Mouse (Mus musculus) intestine, embryonic 14.5 days (tissue): ENCODE measurements around the gene Fam71f1. TPM values are rescaled to one million over a fixed set of nuclear protein-coding genes. Genes with fewer than 3 reads are reported as not detected.

Experiments used
- ATAC-seq: fragments of 200-750 bp; cut with Nextera tagmentation; replicated peaks from 2 replicates; pipeline ENCODE4 v1.8.0; 2017; ENCODE audit warnings: low read depth, moderate number of reproducible peaks, moderate TSS enrichment, moderate library complexity; ENCODE audit not compliant: low FRiP score, low TSS enrichment
- DNase-seq: peaks from one replicate; pipeline ENCODE4 v3.0.0-alpha.2; 2018; ENCODE audit warnings: low spot score
- H3K27ac ChIP-seq: fragments of 300-500 bp; sonication (generic); 2 replicates; pipeline ENCODE4 v1.5.1; 2014; ENCODE audit warnings: low read depth, mild to moderate bottlenecking, control low read depth
- H3K27me3 ChIP-seq: fragments of 300-500 bp; sonication (generic); replicated peaks from 2 replicates; pipeline ENCODE4 v1.6.1; 2014; ENCODE audit warnings: low read length, control low read depth; ENCODE audit not compliant: control insufficient read depth, insufficient read depth
- H3K36me3 ChIP-seq: fragments of 300-500 bp; sonication (generic); 2 replicates; pipeline ENCODE4 v1.6.1; 2014; ENCODE audit warnings: low read length, control low read depth; ENCODE audit not compliant: control insufficient read depth, insufficient read depth
- H3K4me1 ChIP-seq: fragments of 300-500 bp; sonication (generic); replicated peaks from 2 replicates; pipeline ENCODE4 v1.6.1; 2014; ENCODE audit warnings: low read length, control low read depth, mixed read lengths; ENCODE audit not compliant: control insufficient read depth, insufficient read depth
- H3K4me2 ChIP-seq: fragments of 300-500 bp; sonication (generic); 2 replicates; pipeline ENCODE4 v1.6.1; 2014; ENCODE audit warnings: low read length
- H3K4me3 ChIP-seq: fragments of 300-500 bp; sonication (generic); 2 replicates; pipeline ENCODE4 v1.5.1; 2014; ENCODE audit warnings: low read depth, low read length, control low read depth, mixed read lengths
- H3K9ac ChIP-seq: fragments of 300-500 bp; sonication (generic); 2 replicates; pipeline ENCODE4 v1.6.1; 2014; ENCODE audit warnings: mild to moderate bottlenecking, low read length
- H3K9me3 ChIP-seq: fragments of 300-500 bp; sonication (generic); 2 replicates; pipeline ENCODE4 v1.6.1; 2016; ENCODE audit warnings: low read length, control low read depth; ENCODE audit not compliant: control insufficient read depth
- WGBS: fragments of 180-500 bp; shearing (Covaris S2); extraction: QIAGEN DNeasy Blood & Tissue Kit; methylation state at CpG from one replicate; pipeline ENCODE4 v1.1.7; 2014; 5-methylcytosine and 5-hydroxymethylcytosine counted together
- polyA plus RNA-seq: library from polyadenylated mRNA; unstranded; fragments of >200 nt; fragmentation: Nextera tagmentation; extraction: Ambion mirVana; gene quantifications from 2 replicates; pipeline ENCODE4 v1.2.1, GENCODE M21; 2014

Fam71f1 gene
- 0.11 and 0.26 TPM in 2 replicates for polyA plus RNA-seq

GRCm38 (mm10) chr6:29318879-29319278, at the start of gene Fam71f1:
Gene Fam71f1 (plus strand): TSS chr6:29319140.
- WGBS: 29% methylated on average over 5 of the region's 5 CpGs
- Histone ChIP-seq H3K36me3 (no peaks in the 10 kb centered on the region), H3K27me3 (no peaks in the 10 kb centered on the region), H3K4me2 (no peak within 1 kb of the TSS), H3K9me3 (no peaks in the 10 kb centered on the region), H3K9ac (no peak within 1 kb of the TSS), H3K27ac (peak within 1 kb of the TSS; percentile 51; the same call in 1 of the 2 replicates), H3K4me3 (no peak within 1 kb of the TSS), H3K4me1 (no peaks in the 10 kb centered on the region; the same call in 1 of the 2 replicates)
- DNase-seq (peak; percentile 54), ATAC-seq (peak; percentile 62; the same call in 1 of the 2 replicates)

- H3K4me2 ChIP-seq: peak overlapping the region; percentile 43
- H3K9ac ChIP-seq: no peak overlapping the region
- DNase-seq: no peak
- H3K4me3 ChIP-seq: peak overlapping the region; percentile 8; the same call in 1 of the 2 replicates
- H3K36me3 ChIP-seq: peaks cover 8% of the 10 kb centered on the region; the same call in 1 of the 2 replicates
- H3K4me1 ChIP-seq: peaks cover 15% of the 10 kb centered on the region
- H3K27ac ChIP-seq: no peak overlapping the region
- no peaks in the 10 kb centered on the region for H3K27me3 ChIP-seq
- under 1% methylated on average over 8 of the region's 8 CpGs for WGBS
- ATAC-seq: no peak
- H3K9me3 ChIP-seq: no peaks in the 10 kb centered on the region
Observed at GRCm38 (mm10) chr6:29270961-29271360, 48.0 kb upstream of the Fam71f1 start.

GRCm38 (mm10) chr6:29272312-29273072, 46.4 kb upstream of the Fam71f1 start, which contains the start of gene Hilpda:
Gene Hilpda (plus strand): TSS chr6:29272488.
- Histone ChIP-seq H3K27ac (peak within 1 kb of the TSS; percentile 77), H3K36me3 (peaks cover 8% of the 10 kb centered on the region; the same call in 1 of the 2 replicates), H3K4me3 (peak within 1 kb of the TSS; percentile 70), H3K27me3 (no peaks in the 10 kb centered on the region), H3K9ac (peak within 1 kb of the TSS; percentile 82), H3K9me3 (no peaks in the 10 kb centered on the region), H3K4me1 (peaks cover 15% of the 10 kb centered on the region), H3K4me2 (peak within 1 kb of the TSS; percentile 71)
- DNase-seq (peak; percentile 96), ATAC-seq (peak; percentile 98)
- WGBS: under 1% methylated on average over 46 of the region's 46 CpGs

- no peak for DNase-seq
- ATAC-seq: no peak
- Histone ChIP-seq H3K4me2 (no peak overlapping the region), H3K4me3 (no peak overlapping the region), H3K4me1 (peaks cover 12% of the 10 kb centered on the region), H3K9ac (no peak overlapping the region), H3K27ac (no peak overlapping the region), H3K9me3 (no peaks in the 10 kb centered on the region), H3K27me3 (no peaks in the 10 kb centered on the region), H3K36me3 (peaks cover 8% of the 10 kb centered on the region; the same call in 1 of the 2 replicates)
- 82% methylated on average over 5 of the region's 5 CpGs for WGBS
Observed at GRCm38 (mm10) chr6:29276746-29277145, 42.2 kb upstream of the Fam71f1 start.

GRCm38 (mm10) chr6:29278513-29279267, 40.2 kb upstream of the Fam71f1 start:
- WGBS: 25% methylated on average over 8 of the region's 8 CpGs
- DNase-seq: peak; percentile 71
- Histone ChIP-seq H3K27ac (no peak overlapping the region), H3K36me3 (peaks cover 8% of the 10 kb centered on the region; the same call in 1 of the 2 replicates), H3K27me3 (no peaks in the 10 kb centered on the region), H3K4me1 (peaks cover 4% of the 10 kb centered on the region; the same call in 1 of the 2 replicates), H3K9me3 (no peaks in the 10 kb centered on the region), H3K9ac (no peak overlapping the region), H3K4me3 (no peak overlapping the region), H3K4me2 (no peak overlapping the region)
- ATAC-seq: peak; percentile 69

- ATAC-seq: no peak
Observed at GRCm38 (mm10) chr6:29279293-29279692, 39.6 kb upstream of the Fam71f1 start, which contains the start of gene Fam71f2. Gene Fam71f2 (plus strand): TSS chr6:29279593.

GRCm38 (mm10) chr6:29280671-29281070, 38.3 kb upstream of the Fam71f1 start:
- no peaks in the 10 kb centered on the region for H3K27me3 ChIP-seq
- H3K36me3 ChIP-seq: no peaks in the 10 kb centered on the region
- DNase-seq (no peak), ATAC-seq (no peak)
- no peaks in the 10 kb centered on the region for H3K9me3 ChIP-seq
- H3K4me3 ChIP-seq: no peak overlapping the region
- no peak overlapping the region for H3K4me2 ChIP-seq
- no peak overlapping the region for H3K27ac ChIP-seq
- H3K4me1 ChIP-seq: no peaks in the 10 kb centered on the region
- no peak overlapping the region for H3K9ac ChIP-seq
- WGBS: 44% methylated on average over 7 of the region's 7 CpGs

More at GRCm38 (mm10) chr6:29279293-29279692, 39.6 kb upstream of the Fam71f1 start, which contains the start of gene Fam71f2:
- 90% methylated on average over 8 of the region's 8 CpGs for WGBS
- no peaks in the 10 kb centered on the region for H3K27me3 ChIP-seq
- no peak for DNase-seq
- no peak within 1 kb of the TSS for H3K27ac ChIP-seq
- no peak within 1 kb of the TSS for H3K4me3 ChIP-seq
- H3K9ac ChIP-seq: no peak within 1 kb of the TSS
- H3K4me2 ChIP-seq: no peak within 1 kb of the TSS
- H3K9me3 ChIP-seq: no peaks in the 10 kb centered on the region
- peaks cover 8% of the 10 kb centered on the region; the same call in 1 of the 2 replicates for H3K36me3 ChIP-seq
- H3K4me1 ChIP-seq: no peaks in the 10 kb centered on the region

- no peaks in the 10 kb centered on the region for H3K4me1 ChIP-seq
- ATAC-seq (no peak), DNase-seq (no peak)
- WGBS: 75% methylated on average over 7 of the region's 7 CpGs
- no peaks in the 10 kb centered on the region for H3K27me3 ChIP-seq
- H3K9me3 ChIP-seq: no peaks in the 10 kb centered on the region
- H3K9ac ChIP-seq: no peak overlapping the region
- no peak overlapping the region for H3K27ac ChIP-seq
- H3K4me3 ChIP-seq: no peak overlapping the region
- H3K4me2 ChIP-seq: no peak overlapping the region
- H3K36me3 ChIP-seq: no peaks in the 10 kb centered on the region
Observed at GRCm38 (mm10) chr6:29286870-29287269, 32.1 kb upstream of the Fam71f1 start.
